Mouse (Mus musculus) G1E (cell line): ENCODE results near the gene Cers6.

Experiments used
- CTCF ChIP-seq: IDR thresholded peaks from 2 replicates; pipeline ENCODE4 v1.5.1; 2012; ENCODE audit warnings: low read depth, low read length, inconsistent platforms, mixed read lengths
- GATA1 ChIP-seq: IDR thresholded peaks from 2 replicates; pipeline ENCODE4 v1.6.1; 2012; ENCODE audit warnings: borderline replicate concordance, low read length, inconsistent platforms, mixed read lengths
- GATA2 ChIP-seq: IDR thresholded peaks from 2 replicates; pipeline ENCODE4 v1.6.1; 2012; ENCODE audit warnings: low read depth, low read length, inconsistent platforms, borderline replicate concordance
- TAL1 ChIP-seq: conservative IDR thresholded peaks from 2 replicates; pipeline ENCODE4 v1.6.1; 2012; ENCODE audit warnings: low read depth, low read length, inconsistent platforms, mixed read lengths

- no peak for TF ChIP-seq CTCF
- no peak for TF ChIP-seq TAL1
- no peak for TF ChIP-seq GATA2
- no peak for TF ChIP-seq GATA1
Observed at GRCm38 (mm10) chr2:68819040-68819439, 42.2 kb upstream of the Cers6 start.
